Mouse (Mus musculus): ENCODE measurements around the gene Rxra.

Gene Rxra

GRCm38 (mm10) chr2:27807684-27808083, 131.4 kb downstream of the Rxra start:
- DNase-seq (ENCODE audit: low spot score in 2 of 2): no peak

DNA sequence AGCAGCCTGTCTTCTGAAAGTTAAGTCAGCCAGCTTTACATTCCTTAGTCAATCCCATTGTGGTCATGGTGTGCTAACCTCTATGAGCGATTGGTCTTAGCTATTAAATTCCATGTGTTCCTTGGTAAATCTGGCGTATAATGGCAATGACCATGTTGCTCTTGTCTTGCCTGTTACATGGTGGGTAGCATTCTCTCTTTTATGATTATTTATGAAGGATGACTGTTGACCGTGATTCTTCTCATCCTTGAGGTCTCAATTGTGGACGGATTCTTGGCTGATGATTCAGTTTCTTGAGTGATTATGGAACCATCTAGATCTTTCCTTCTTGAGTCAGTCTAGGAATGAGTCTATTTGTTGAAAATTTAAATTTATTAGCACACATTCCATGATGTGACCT, 133.7 kb downstream of the Rxra start:
- no peak for DNase-seq (ENCODE audit: low spot score in 2 of 2)
